Mouse (Mus musculus): ENCODE measurements around the gene D17H6S53E.

- 0 out of 2 replicates have a peak, but pooled peaks have one; percentile 4 for TF ChIP-seq CTCF (IDR thresholded peaks at IDR 0.05; ENCODE audit: insufficient read depth, low read length)
- TF ChIP-seq POLR2A (IDR thresholded peaks at IDR 0.05; ENCODE audit: borderline replicate concordance, extremely low read depth, low read depth, low read length) = no peak
These were observed 4.3 kb upstream of the D17H6S53E start, which contains the start of gene Csnk2b for GRCm38 (mm10) chr17:35121871-35122303.
